Mouse (Mus musculus) retina, postnatal 1 day (tissue): ENCODE data around the gene Sbno2.
A peak's percentile ranks its signal among the peaks of the same experiment; 100 is the strongest.
"Not testable (repeated sequence)": the region's sequence is repeated elsewhere in the genome, so short reads cannot be mapped to it uniquely, and the experiment has no call there.

ENCODE experiments used
- DNase-seq: peaks from one replicate; pipeline ENCODE4 v3.0.0-alpha.2; 2012

Sbno2 gene

DNA sequence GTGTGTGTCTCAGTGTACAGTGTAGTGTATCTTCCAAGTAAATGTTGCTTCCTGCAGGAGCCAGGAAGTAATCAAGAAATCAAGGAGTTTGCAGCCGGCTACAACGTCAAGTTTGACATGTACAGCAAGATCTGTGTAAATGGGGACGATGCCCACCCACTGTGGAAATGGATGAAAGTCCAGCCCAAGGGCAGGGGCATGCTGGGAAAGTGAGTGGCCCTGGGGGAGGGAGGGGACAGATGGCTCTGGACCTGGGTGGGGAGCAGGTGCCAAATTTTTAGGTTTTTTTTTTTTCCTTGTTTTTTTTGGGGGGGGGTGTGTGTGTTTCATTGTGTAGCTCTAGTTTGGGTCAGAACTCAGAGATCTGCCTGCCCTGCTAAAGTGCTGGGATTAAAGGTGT, 50.5 kb downstream of the Sbno2 start:
- not testable (repeated sequence) for DNase-seq

DNA sequence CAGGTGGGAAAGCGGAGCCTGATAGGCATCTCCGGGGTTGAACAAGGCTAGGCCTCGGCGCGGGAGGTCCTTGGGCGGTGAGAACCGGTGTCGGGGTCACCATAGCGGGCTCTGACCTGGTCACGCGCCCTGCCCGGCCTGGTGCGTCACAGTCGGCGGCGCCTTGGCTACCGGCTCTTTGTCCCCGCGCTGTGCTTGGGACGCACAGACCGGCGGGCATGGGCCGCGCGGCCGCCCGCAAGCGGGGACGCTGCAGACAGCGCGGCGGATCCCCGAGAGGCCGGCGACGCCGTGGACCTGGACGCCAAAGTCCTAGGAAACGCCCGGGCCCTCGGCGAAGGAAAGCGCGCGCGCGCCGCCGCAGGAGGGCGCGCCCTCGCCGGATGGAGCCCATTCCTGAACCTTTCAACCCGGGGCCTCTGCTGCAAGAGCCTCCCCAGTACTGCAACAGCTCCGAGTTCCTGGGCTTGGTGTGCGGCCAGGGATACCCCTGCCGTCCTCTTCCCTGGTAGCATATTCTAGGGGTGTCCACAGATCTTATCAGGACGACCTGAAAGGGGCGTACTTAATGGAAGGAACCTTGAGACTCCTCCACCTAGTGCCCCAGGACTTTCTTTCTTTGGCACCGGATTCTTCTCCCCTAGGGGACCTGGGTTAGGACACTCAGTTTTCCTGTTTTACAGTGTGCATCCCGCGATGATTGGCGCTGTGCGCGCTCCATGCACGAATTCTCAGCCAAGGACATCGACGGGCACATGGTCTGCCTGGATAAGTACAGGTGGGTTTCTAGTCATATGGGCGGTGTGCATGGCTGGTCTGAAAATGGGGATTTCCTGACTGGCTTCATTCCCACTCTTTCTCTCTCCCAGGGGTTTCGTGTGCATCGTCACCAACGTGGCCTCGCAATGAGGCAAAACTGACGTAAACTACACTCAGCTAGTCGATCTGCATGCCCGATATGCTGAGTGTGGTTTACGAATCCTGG, 51.2 kb downstream of the Sbno2 start:
- DNase-seq: no peak

DNA sequence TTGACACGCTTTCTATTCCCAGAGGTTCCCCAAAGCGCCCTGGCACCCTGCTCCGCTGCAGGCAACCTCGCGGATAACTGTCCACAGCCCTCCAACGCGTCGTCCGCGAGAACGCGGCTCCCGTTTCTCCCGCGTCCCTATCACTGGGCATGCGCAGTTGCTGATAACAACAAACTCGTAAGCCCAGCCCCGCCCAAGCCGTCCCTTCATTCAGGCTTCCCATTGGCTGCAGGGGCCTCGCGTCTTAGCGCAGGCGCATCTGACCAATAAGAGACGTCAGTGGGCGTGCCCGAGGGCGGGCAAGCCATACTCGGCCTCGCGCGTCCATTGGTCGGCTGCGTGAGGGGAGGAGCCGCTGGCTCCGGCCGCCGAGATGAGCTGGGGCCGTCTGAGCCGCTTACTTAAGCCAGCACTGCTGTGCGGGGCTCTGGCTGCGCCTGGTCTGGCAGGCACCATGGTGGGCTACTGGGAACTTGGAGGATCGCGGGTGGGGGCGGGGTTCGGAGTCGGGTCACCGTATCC, 52.1 kb downstream of the Sbno2 start:
- peak; percentile 100 for DNase-seq

DNA sequence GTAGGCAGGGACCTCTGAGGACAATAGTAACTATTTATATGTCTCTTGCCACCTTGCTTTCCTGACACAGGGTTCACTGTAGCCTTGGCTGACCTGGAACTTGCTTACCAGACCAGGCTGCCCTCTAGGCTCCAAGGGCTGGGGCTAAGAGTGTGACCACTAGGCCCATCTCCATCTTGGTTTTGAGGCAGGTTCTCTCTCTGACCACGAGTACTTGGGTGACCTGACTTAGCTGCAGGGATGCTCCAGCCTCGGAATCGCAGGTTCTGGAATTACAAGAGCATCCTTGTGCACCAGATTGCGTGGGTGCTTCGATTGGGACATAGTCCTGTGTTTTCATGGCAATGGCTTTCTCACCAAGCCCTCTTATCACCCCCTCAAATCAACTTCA, 53.0 kb downstream of the Sbno2 start:
- DNase-seq: no peak

DNA sequence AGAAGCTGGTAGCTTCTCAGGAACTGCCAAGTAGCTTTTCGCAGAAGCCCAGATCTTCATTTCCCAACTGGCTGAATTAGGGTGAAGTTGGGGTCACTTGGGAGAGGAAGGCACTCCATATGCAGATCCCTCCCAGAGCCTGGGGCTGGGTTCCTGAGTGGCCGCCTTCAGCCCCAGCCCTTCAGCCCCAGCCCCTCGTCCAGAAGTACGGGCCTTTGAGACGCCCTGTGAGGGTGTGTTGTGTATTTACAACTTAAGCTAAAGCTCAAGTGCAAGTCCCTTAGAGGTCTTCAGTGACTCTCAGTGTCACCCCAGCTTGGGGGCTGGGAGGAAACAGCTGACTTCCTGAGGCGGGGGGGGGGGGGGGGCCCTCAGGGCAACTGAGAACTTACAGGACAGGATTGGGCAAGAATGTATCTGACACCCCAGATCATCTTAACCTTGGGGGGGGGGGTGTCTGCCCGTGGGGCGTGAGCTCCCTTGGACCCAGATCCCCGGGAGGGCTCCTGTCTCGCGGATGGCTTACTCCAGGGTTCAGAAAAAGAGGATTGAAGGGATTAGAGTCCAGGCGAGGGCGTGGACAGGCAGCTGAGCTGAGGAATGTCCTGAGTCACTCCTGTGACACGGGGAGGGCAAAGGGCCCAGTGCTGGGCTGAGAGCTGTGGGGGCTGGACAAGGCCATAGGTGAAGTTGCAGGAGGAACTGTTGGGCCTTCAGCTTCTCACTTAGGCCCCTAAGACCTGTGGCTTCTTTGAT, 53.6 kb downstream of the Sbno2 start:
- peak; percentile 77 for DNase-seq

DNA sequence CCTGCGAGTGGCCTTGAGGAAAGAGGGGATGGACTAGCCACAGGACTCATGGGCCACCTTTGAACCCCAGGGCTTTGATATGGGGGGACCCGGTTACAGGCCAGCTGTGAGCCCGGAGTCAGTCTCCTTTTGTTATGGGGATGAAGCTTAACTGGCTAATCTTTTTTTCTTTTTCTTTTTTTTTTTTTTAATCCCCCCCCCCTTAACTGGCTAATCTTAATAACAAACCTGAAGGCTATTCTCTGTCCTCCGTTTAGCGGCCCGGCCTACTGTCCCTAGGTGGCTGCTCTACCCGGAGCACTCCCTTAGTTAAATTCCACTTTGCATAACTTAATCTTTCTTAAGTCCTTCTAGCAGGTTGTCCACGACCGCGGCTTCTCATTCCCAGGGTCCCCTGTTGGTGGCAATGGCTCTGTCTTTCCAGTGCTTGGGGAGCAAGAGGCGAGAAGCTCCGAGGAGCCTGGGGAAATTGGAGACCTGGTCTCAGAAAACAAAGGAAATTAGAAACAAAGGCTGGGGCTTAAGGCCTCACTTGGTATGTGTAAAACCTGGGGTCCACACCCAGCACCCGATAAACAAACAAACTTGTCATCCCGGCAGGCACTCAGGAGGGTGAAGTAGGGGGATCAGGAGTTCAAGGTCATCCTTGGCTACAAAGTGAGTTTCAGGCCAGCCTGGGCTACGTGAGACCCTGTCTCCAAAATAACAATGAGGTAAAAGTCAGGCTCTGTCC, 54.3 kb downstream of the Sbno2 start:
- DNase-seq: peak; percentile 54

DNA sequence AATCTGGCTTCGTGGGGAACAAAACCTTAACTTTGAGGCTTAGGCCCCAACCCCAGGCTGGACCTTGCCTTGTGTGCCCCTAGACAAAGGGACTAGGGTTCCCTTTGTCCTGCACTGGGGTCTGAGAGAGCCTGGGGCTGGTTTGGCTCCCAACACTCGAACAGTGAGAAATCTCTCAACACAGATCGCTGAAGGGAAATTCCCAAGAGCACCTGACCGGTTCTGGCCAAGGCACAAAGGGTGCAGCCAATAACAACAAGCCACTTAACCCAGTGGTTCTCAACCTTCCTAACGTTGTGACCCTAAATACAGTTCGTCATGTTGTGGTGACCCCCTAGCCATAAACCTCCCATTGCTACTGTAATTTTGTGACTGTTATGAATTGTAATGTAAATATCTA, 55.1 kb downstream of the Sbno2 start:
- no peak for DNase-seq

DNA sequence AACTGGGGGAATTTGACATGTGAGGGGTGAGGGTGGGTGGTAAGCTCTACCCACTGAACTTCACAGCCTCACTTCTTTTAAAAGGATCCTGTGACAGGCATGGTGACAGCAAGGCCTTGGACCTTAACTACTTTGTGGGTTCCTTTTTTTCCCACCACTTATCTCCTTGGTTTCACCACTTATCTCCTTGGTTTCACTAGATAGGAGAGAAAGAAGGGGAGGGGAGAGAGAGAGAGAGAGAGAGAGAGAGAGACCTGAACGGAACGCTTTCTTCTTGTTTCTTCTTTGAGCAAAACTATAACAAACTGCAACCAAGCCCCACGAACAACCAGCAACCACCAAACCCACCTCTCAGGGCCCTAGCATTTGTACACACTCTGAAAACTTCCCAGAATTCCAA, 56.5 kb downstream of the Sbno2 start:
- no peak for DNase-seq

DNA sequence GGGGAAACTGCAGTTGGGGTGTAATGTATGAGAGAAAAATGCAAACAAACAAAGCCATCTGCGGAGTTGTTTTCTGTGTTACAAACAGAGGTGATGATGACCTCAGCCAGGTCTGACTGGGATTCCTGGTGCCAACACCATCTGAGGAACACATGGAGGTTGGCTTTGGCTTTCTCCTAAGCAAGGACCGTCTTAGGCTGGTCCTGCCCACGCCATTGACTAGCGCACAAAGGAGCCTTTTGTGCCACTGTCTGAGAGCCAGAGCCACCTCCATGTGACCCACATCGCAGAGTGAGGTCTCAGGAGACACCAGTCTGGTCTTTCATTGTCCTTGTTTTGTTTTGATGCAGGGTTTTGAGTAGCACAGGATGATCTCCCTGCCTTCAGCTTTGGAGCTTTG, 57.0 kb downstream of the Sbno2 start:
- DNase-seq: peak; percentile 90

DNA sequence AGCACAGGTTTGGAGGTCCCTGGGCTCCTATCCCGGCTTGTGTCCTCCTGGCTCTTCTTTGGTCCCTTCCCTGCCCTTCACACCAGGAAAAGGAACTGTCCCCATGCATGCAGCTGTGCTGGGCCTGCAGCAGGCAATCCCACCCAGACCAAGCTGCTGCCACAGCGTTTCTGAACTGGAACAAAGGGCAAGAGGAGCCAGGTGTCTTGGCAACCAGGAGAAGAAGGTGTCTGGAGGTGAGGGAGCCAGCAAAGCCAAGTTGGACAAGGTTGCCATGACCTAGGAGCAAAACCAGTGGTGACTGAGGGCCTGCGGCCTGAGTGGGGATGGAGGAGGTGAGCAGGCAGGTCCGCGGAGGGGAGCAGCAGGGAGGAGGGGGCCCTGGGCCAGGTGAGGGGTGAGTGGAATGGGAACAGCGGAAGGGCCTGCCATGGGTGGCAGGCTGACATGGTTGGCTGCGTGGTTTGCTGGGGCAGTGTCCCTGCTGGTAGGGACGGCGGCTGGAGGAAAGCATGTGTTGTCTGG, 58.3 kb downstream of the Sbno2 start, which contains the start of gene Gpx4:
TSS of gene Gpx4 (plus strand) at position 126 of the 525 bp plus-strand sequence.
- no peak for DNase-seq

DNA sequence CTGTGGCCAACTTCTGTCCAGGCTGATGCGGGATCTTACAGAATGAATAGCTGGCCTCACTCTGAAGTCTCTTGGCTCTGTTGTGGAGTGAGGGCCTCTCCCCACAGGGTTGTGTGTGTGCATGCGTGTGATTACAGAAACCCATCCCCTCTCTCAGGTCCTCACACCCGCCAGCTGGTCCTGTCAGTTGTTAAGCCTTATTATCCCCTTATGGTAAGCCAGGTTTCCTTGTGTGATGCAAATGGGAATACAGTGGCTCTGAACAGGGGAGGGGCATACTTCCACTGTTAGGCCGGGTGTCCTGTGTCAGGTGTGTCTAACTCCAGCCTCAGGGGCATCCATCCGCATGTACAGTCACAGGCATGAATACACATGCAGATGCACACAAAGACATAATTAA, 59.6 kb downstream of the Sbno2 start:
- DNase-seq: peak; percentile 77

DNA sequence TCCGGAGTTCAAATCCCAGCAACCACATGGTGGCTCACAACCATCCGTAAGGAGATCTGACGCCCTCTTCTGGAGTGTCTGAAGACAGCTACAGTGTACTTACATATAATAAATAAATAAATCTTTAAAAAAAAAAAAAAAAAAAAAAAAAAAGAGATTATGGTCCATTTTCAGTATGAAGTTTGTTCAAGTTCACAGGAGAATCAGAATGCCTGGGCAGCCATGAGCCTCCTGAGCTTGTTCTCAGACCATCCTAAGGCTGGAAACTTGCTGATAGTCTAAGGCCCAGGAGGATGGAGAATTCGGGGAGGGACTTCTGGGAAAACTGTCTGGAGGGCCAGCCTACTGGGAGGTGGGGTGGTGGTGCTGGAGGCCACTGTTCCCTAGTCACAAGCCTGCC, 60.0 kb downstream of the Sbno2 start:
- DNase-seq: not testable (repeated sequence)

DNA sequence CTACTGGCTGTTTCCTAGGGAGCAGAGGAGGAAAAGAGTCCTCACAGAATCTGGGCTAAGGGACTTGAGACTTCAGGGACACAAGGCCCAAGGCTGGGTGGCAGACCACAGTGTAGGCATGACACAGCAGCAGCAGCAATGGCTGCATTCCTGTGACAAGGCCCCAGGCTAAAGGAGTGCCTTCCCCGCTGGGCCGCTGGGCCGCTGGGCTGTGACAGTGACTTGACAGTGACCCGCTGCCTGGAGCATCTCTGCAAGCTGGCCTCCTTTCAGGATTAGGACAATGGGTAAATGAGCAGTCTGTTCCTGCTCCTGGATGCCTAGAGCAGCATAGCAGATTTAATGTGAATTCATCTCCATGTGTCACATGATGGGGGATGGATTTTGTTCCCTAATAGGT, 61.3 kb downstream of the Sbno2 start:
- peak; percentile 87 for DNase-seq

DNA sequence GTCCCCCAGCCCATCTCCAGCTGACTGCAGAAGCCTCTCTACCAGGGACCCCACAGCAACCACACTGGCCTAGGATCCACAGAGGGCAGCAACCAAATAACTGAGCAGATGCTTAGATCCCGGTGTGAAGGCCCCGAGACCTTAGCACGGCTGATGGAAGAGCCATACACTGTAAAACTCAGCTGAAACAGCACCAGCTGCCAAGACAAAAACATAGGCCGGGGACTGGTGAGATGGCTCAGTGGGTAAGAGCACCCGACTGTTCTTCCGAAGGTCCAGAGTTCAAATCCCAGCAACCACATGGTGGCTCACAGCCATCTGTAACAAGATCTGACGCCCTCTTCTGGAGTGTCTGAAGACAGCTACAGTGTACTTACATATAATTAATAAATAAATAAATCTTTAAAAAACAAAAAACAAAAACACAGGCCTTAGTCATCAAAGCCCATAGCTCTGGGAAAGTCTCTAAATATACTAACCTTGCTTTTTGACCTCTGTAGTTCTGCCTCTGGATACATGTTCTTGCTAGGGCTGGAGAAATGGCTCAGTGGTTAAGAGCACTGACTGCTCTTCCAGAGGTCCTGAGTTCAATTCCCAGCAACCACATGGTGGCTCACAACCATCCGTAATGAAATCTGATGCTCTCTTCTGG, 63.8 kb downstream of the Sbno2 start:
- not testable (repeated sequence) for DNase-seq

DNA sequence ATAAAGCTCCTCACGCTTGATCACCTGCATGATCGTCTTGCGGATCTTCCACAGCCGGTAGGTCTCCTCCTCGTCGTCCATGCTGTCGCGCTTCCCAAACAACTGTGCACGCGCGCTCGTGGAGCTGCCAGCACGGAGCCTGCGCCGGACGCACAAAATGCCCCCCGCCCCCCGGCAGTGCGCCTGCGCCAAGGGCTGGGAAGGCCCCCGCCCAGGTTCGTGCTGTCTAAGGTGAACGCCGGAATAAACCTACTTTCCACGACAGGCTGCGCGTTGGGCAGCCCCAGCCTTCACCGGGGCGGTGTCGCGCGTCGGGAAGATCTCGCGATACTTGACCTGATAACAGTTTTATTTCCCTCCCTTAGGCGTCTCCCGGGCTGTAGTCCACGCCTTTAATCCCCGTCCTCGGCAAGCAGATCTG, 65.8 kb downstream of the Sbno2 start, which contains the start of gene Polr2e:
TSS of gene Polr2e (minus strand) at position 237 of the 421 bp plus-strand sequence.
- peak; percentile 98 for DNase-seq

DNA sequence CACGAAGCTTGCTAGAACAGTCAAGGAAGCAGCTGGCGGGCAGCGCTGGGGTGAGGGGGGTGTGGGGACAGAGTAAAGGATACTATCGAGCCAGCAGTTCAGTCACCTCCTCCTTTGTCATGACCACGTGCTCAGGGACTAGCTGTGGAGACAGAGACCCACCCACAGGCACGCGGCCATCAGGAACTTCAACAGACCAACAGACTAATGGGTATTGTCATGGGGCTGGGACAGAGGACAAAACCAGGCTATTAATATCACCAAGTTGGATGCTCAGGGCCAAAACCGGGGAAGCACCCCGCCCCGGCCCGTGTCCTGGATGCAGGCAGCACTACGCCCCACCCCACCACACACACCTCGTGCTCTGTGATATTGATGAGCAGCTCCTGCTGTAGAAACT, 68.5 kb downstream of the Sbno2 start:
- DNase-seq: no peak

DNA sequence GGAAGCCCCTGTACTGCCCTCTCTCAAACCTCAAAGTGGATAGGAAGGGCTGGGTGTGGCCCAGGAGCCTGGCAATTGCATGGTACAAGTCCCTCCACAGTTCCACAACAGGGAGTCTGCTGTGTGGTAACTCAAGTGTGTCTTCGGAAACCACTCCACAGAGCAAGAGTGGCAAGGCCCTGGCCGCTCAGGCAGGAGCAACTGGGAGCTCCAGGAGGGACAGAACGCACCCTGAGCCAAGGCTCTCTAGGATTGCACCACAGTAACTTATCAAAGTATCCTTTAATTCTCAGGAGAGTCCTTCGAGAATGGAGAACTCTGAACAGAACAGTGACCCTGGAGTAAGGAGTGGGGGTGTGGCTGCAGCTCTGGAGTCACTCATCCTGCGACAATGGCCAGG, 69.7 kb downstream of the Sbno2 start:
- DNase-seq: no peak

DNA sequence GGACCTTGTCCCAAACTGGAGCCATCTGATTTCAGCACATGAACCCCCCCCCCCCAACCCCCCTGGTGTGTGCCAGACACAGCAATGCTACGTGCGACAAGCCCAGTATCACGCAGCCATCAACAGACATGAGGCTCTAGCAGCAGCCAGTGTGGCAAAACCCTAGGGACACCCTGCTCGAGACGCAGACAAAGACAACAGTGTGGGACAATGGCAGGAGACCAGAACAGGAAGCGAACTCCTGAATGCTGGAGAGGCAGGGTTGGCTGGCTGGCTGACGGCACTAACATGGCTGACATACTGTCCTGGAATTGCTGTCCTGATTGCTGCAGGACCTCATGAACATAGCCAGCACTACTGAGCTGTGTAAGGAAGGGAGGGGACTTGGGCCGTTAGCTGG, 70.2 kb downstream of the Sbno2 start:
- DNase-seq: no peak

DNA sequence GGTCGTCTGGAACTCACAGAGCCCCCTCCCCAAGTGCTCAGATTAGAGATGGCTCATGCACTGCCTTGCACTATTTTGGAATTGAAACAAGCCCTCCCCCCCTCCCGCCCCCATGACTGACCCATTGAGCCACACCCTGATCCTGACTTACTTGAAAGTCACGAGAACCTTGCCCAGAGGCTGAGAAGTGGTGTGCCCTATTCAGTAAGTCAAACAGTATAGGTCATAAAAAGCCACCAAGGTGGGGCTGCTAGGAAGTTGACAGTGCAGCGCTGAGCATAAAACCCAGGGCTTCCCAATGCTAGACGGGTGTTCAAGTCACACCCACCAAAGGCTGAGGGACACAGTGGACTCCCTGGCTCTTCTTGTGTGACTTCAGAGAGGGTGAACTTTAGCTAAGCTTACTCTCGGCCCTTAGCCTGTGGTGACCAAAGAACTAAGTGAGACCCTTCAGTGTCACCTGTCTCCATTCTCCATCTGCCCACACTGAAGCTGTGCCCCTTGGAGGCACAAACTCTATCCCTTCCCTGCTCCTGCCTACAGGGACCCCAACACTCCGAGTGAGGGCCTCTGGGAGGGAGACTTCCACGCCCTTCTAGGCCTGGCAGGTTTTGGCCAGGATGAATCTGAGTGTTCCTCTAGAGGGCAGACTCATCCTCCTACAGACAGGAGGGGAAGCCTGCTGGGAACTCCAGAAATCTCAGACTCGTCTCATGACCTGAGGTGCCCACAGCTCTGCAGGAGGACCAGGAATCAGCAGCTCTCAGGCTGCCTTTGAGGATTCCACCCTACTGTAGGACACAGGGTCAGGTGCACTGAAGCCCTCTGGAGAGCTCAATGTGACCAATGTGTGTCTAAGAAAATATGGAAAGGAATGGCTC, 71.6 kb downstream of the Sbno2 start:
- peak; percentile 74 for DNase-seq

DNA sequence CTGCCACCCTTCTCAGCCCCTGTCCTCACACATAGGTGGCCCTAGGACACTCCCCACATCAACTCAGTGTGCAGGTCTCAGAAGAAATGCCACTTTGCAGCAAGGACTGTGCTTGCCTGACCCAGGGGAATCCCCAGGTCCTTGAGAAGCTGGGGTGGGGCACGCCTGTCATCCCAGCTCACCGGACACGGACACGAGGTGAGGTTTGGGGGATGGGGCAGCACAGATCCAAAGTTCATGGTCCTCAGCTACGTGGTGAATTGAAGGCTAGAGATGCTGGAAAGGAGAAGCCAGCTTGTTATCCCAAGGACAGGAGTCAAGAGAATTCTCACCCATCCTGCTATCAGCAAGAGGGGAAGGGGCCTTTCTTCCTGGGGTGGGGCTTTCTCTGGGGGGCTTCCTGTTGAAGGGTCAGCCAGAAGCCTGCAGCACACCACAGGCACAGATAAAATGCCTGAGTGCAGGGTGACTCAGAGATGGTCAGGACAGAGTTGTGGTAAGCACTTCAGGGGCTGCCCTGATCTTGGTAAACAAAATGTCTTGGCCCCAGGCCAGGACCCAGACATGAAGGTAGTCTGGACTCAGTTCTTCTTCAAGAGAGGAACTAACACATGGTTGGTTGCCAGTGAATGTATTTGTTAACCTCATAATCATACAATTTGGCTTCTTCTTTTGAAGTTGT, 72.4 kb downstream of the Sbno2 start:
- DNase-seq: no peak
